Mouse (Mus musculus): ENCODE data around the gene Scml4.

Gene Scml4

GRCm38 (mm10) chr10:42952046-42952420 is 91.9 kb downstream of the Scml4 start:
- no peak for DNase-seq

- no peak for DNase-seq
Measured at GRCm38 (mm10) chr10:42953601-42954000, 93.4 kb downstream of the Scml4 start.

GRCm38 (mm10) chr10:42955205-42955604 is 95.0 kb downstream of the Scml4 start:
- DNase-seq, result no peak

- DNase-seq, result peak; percentile 31
Measured at GRCm38 (mm10) chr10:42957881-42958651, 97.9 kb downstream of the Scml4 start.

GRCm38 (mm10) chr10:42958686-42959085 is 98.5 kb downstream of the Scml4 start:
- DNase-seq, result no peak

GRCm38 (mm10) chr10:42961771-42962170 is 101.6 kb downstream of the Scml4 start:
- no peak for DNase-seq

GRCm38 (mm10) chr10:42962181-42962601 is 102.0 kb downstream of the Scml4 start:
- no peak for DNase-seq

- DNase-seq, result no peak
Measured at GRCm38 (mm10) chr10:42962655-42963054, 102.5 kb downstream of the Scml4 start.

- DNase-seq, result no peak
Measured at GRCm38 (mm10) chr10:42963061-42963460, 102.9 kb downstream of the Scml4 start.

- no peak for DNase-seq
Measured at GRCm38 (mm10) chr10:42968332-42968731, 108.2 kb downstream of the Scml4 start.

GRCm38 (mm10) chr10:42972504-42973172 is 112.5 kb downstream of the Scml4 start:
- peak; percentile 28 for DNase-seq

GRCm38 (mm10) chr10:42973537-42973936 is 113.4 kb downstream of the Scml4 start:
- DNase-seq, result no peak

- DNase-seq, result no peak
Measured at GRCm38 (mm10) chr10:42976577-42976976, 116.4 kb downstream of the Scml4 start.

GRCm38 (mm10) chr10:42978346-42978745 is 118.2 kb downstream of the Scml4 start:
- DNase-seq, result no peak

- DNase-seq, result no peak
Measured at GRCm38 (mm10) chr10:42980999-42981757, 121.0 kb downstream of the Scml4 start.

- DNase-seq, result no peak
Measured at GRCm38 (mm10) chr10:42984886-42985285, 124.7 kb downstream of the Scml4 start.

GRCm38 (mm10) chr10:42987594-42988052 is 127.5 kb downstream of the Scml4 start:
- no peak for DNase-seq

- DNase-seq, result no peak
Measured at GRCm38 (mm10) chr10:42988627-42989026, 128.5 kb downstream of the Scml4 start.

- DNase-seq, result peak; percentile 43
Measured at GRCm38 (mm10) chr10:42989910-42990309, 129.7 kb downstream of the Scml4 start.

- DNase-seq, result no peak
Measured at GRCm38 (mm10) chr10:42991018-42991417, 130.8 kb downstream of the Scml4 start.

- peak; percentile 43 for DNase-seq
Measured at GRCm38 (mm10) chr10:42994331-42994782, 134.2 kb downstream of the Scml4 start.

GRCm38 (mm10) chr10:42995484-42995895 is 135.3 kb downstream of the Scml4 start:
- DNase-seq, result no peak

GRCm38 (mm10) chr10:42997278-42997677 is 137.1 kb downstream of the Scml4 start:
- DNase-seq, result no peak

All from cerebellum, adult 11-12 months (tissue).